Mouse (Mus musculus) liver, adult 2 months (tissue): ENCODE results near the gene Eef1g. TPM values are rescaled to one million over a fixed set of nuclear protein-coding genes. Genes with fewer than 3 reads are reported as not detected.
A peak's percentile ranks its signal among the peaks of the same experiment; 100 is the strongest.

ENCODE experiments used
- DNase-seq: peaks from one replicate; pipeline ENCODE4 v3.0.0-alpha.2; 2011; ENCODE audit warnings: low read depth, low spot score; ENCODE audit errors: extremely low read depth
- H3K27ac ChIP-seq: fragments of 200-500 bp; replicated peaks from 2 replicates; pipeline ENCODE4 v1.5.1; 2012; ENCODE audit warnings: low read depth, mild to moderate bottlenecking, control low read depth, inconsistent platforms, low read length; ENCODE audit not compliant: insufficient read depth
- H3K27me3 ChIP-seq: fragments of 200-500 bp; 2 replicates; pipeline ENCODE4 v1.6.1; 2012; ENCODE audit warnings: mild to moderate bottlenecking, moderate library complexity, low read length, inconsistent platforms; ENCODE audit not compliant: control insufficient read depth, insufficient read depth
- H3K36me3 ChIP-seq: fragments of 200-500 bp; 2 replicates; pipeline ENCODE4 v1.6.1; 2012; ENCODE audit warnings: low read length, inconsistent platforms; ENCODE audit not compliant: control insufficient read depth, insufficient read depth
- H3K4me1 ChIP-seq: fragments of 200-500 bp; 2 replicates; pipeline ENCODE4 v1.6.1; 2011; ENCODE audit warnings: low read length; ENCODE audit not compliant: control insufficient read depth, insufficient read depth
- H3K4me3 ChIP-seq: fragments of 200-500 bp; 2 replicates; pipeline ENCODE4 v1.5.1; 2011; ENCODE audit warnings: low read depth, mild to moderate bottlenecking, control low read depth, low read length, moderate library complexity; ENCODE audit not compliant: insufficient read depth
- H3K79me2 ChIP-seq: fragments of 200-500 bp; 2 replicates; pipeline ENCODE4 v1.6.1; 2012; ENCODE audit warnings: inconsistent platforms, mild to moderate bottlenecking, low read length, moderate library complexity; ENCODE audit not compliant: control insufficient read depth, insufficient read depth
- H3K9ac ChIP-seq: fragments of 200-500 bp; 2 replicates; pipeline ENCODE4 v1.6.1; 2012; ENCODE audit warnings: low read depth, mild to moderate bottlenecking, control low read depth, inconsistent platforms, low read length
- CTCF ChIP-seq: fragments of 200-500 bp; IDR thresholded peaks from 2 replicates; pipeline ENCODE4 v1.5.1; 2011; ENCODE audit warnings: low read depth, low read length, control low read depth
- POLR2A ChIP-seq: fragments of 200-500 bp; IDR thresholded peaks from 2 replicates; pipeline ENCODE4 v1.6.1; 2011; ENCODE audit warnings: low read length, control low read depth; ENCODE audit not compliant: insufficient read depth; ENCODE audit errors: extremely low read depth
- WGBS: fragments of 180-500 bp; shearing (Covaris S2); methylation state at CpG from one replicate; pipeline ENCODE4 v1.1.7; 2018; 5-methylcytosine and 5-hydroxymethylcytosine counted together
- polyA plus RNA-seq: library from polyadenylated mRNA; depleted of rRNA; stranded (reverse); fragments of >200 nt; gene quantifications from 2 replicates; pipeline ENCODE4 v1.2.3, GENCODE M21; 2012; rRNA removed
- total RNA-seq: library from RNA; depleted of rRNA; stranded (reverse); fragments of >200 nt; gene quantifications from 2 replicates; pipeline ENCODE4 v1.2.3, GENCODE M21; 2014; rRNA removed

The Eef1g gene
- total and polyA plus RNA-seq, 2 experiments: 101 to 107 TPM

- no peak for DNase-seq
- Histone ChIP-seq H3K36me3 (no peaks in the 10 kb centered on the region), H3K79me2 (no peaks in the 10 kb centered on the region), H3K27ac (no peak overlapping the region), H3K9ac (no peak overlapping the region), H3K4me3 (no peak overlapping the region), H3K4me1 (peaks cover 4% of the 10 kb centered on the region; the same call in 1 of the 2 replicates), H3K27me3 (no peaks in the 10 kb centered on the region)
- TF ChIP-seq CTCF (no peak), POLR2A (no peak)
- WGBS: 70% methylated on average over 5 of the region's 5 CpGs
Observed at GRCm38 (mm10) chr19:9025562-9026257, 58.9 kb downstream of the Eef1g start.

- 91% methylated on average over 4 of the region's 4 CpGs for WGBS
- H3K27ac ChIP-seq: no peak overlapping the region
- H3K36me3 ChIP-seq: no peaks in the 10 kb centered on the region
- no peak for TF ChIP-seq CTCF
- no peak for TF ChIP-seq POLR2A
- H3K79me2 ChIP-seq: no peaks in the 10 kb centered on the region
- peaks cover 4% of the 10 kb centered on the region; the same call in 1 of the 2 replicates for H3K4me1 ChIP-seq
- no peak overlapping the region for H3K4me3 ChIP-seq
- no peaks in the 10 kb centered on the region for H3K27me3 ChIP-seq
- DNase-seq: peak; percentile 28
- no peak overlapping the region for H3K9ac ChIP-seq
Observed at GRCm38 (mm10) chr19:9026634-9027033, 59.8 kb downstream of the Eef1g start.

GRCm38 (mm10) chr19:9027795-9028194 is 61.0 kb downstream of the Eef1g start:
- 35% methylated on average over 5 of the region's 5 CpGs for WGBS
- H3K79me2 ChIP-seq: no peaks in the 10 kb centered on the region
- H3K4me3 ChIP-seq: no peak overlapping the region
- no peak for DNase-seq
- no peak overlapping the region for H3K27ac ChIP-seq
- TF ChIP-seq CTCF (no peak), POLR2A (no peak)
- H3K36me3 ChIP-seq: no peaks in the 10 kb centered on the region
- H3K27me3 ChIP-seq: no peaks in the 10 kb centered on the region
- H3K4me1 ChIP-seq: peaks cover 4% of the 10 kb centered on the region; the same call in 1 of the 2 replicates
- H3K9ac ChIP-seq: no peak overlapping the region

Other genes starting within 250 kb of the Eef1g start
Only the 30 nearest of the 32 such genes appear.
- gene 1700092M07Rik, start 226.3 kb upstream of the Eef1g start, total RNA-seq: 0.83 TPM in 1 of 2 replicates, not detected in the other
- not detected in 2 replicates for gene 1700092M07Rik, start 226.3 kb upstream of the Eef1g start, polyA plus RNA-seq
- gene Stx5a, start 225.6 kb upstream of the Eef1g start, total RNA-seq: 43.5 and 46.8 TPM in 2 replicates
- 42.0 and 62.1 TPM in 2 replicates for gene Stx5a, start 225.6 kb upstream of the Eef1g start, polyA plus RNA-seq
- 16.2 and 22.3 TPM in 2 replicates for gene Nxf1, start 210.0 kb upstream of the Eef1g start, total RNA-seq
- 27.3 and 43.1 TPM in 2 replicates for gene Nxf1, start 210.0 kb upstream of the Eef1g start, polyA plus RNA-seq
- gene Tmem223, start 196.0 kb upstream of the Eef1g start, total RNA-seq: 50.3 and 66.9 TPM in 2 replicates
- 93.1 and 122 TPM in 2 replicates for gene Tmem223, start 196.0 kb upstream of the Eef1g start, polyA plus RNA-seq
- 28.4 and 29.8 TPM in 2 replicates for gene Tmem179b, start 192.6 kb upstream of the Eef1g start, total RNA-seq
- gene Tmem179b, start 192.6 kb upstream of the Eef1g start, polyA plus RNA-seq: 68.8 and 85.1 TPM in 2 replicates
- gene Taf6l, start 180.6 kb upstream of the Eef1g start, total RNA-seq: 4.7 and 5.2 TPM in 2 replicates
- 5.1 and 5.3 TPM in 2 replicates for gene Taf6l, start 180.6 kb upstream of the Eef1g start, polyA plus RNA-seq
- gene Polr2g, start 168.5 kb upstream of the Eef1g start, total RNA-seq: 25.2 and 26.6 TPM in 2 replicates
- gene Polr2g, start 168.5 kb upstream of the Eef1g start, polyA plus RNA-seq: 12.9 and 13.2 TPM in 2 replicates
- 0.20 and 0.37 TPM in 2 replicates for gene Zbtb3, start 164.5 kb upstream of the Eef1g start, total RNA-seq
- gene Zbtb3, start 164.5 kb upstream of the Eef1g start, polyA plus RNA-seq: 0.31 and 0.43 TPM in 2 replicates
- gene Ttc9c, start 147.7 kb upstream of the Eef1g start, total RNA-seq: 15.6 and 18.5 TPM in 2 replicates
- 8.1 and 8.3 TPM in 2 replicates for gene Ttc9c, start 147.7 kb upstream of the Eef1g start, polyA plus RNA-seq
- gene Hnrnpul2, start 147.0 kb upstream of the Eef1g start, total RNA-seq: 19.5 and 19.6 TPM in 2 replicates
- gene Hnrnpul2, start 147.0 kb upstream of the Eef1g start, polyA plus RNA-seq: 11.2 and 11.6 TPM in 2 replicates
- gene AC129217.1, start 137.3 kb upstream of the Eef1g start, total RNA-seq: 6.1 and 8.2 TPM in 2 replicates
- 1.7 TPM in 1 of 2 replicates, not detected in the other for gene AC129217.1, start 137.3 kb upstream of the Eef1g start, polyA plus RNA-seq
- gene Bscl2, start 129.6 kb upstream of the Eef1g start, total RNA-seq: 27.7 and 30.5 TPM in 2 replicates
- 131 and 137 TPM in 2 replicates for gene Bscl2, start 129.6 kb upstream of the Eef1g start, polyA plus RNA-seq
- gene Gng3, start 127.8 kb upstream of the Eef1g start, total RNA-seq: not detected in 2 replicates
- gene Gng3, start 127.8 kb upstream of the Eef1g start, polyA plus RNA-seq: 0.05 TPM in 1 of 2 replicates, not detected in the other
- gene Lrrn4cl, start 116.3 kb upstream of the Eef1g start, total RNA-seq: 0.07 and 0.09 TPM in 2 replicates
- 0.06 and 0.07 TPM in 2 replicates for gene Lrrn4cl, start 116.3 kb upstream of the Eef1g start, polyA plus RNA-seq
- gene Ubxn1, start 95.5 kb upstream of the Eef1g start, total RNA-seq: 82.7 and 88.4 TPM in 2 replicates
- 128 and 133 TPM in 2 replicates for gene Ubxn1, start 95.5 kb upstream of the Eef1g start, polyA plus RNA-seq
- 21.3 and 27.7 TPM in 2 replicates for gene Uqcc3, start 86.1 kb upstream of the Eef1g start, total RNA-seq
- 32.6 and 38.8 TPM in 2 replicates for gene Uqcc3, start 86.1 kb upstream of the Eef1g start, polyA plus RNA-seq
- 2.5 and 3.4 TPM in 2 replicates for gene Lbhd1, start 83.3 kb upstream of the Eef1g start, total RNA-seq
- gene Lbhd1, start 83.3 kb upstream of the Eef1g start, polyA plus RNA-seq: 1.2 and 1.3 TPM in 2 replicates
- gene Gm49403, start 83.1 kb upstream of the Eef1g start, total RNA-seq: not detected in 2 replicates
- not detected in 2 replicates for gene Gm49403, start 83.1 kb upstream of the Eef1g start, polyA plus RNA-seq
- gene 1810009A15Rik, start 78.2 kb upstream of the Eef1g start, total RNA-seq: 23.5 and 34.0 TPM in 2 replicates
- 10.8 and 13.6 TPM in 2 replicates for gene 1810009A15Rik, start 78.2 kb upstream of the Eef1g start, polyA plus RNA-seq
- gene Gm49416, start 78.1 kb upstream of the Eef1g start, total RNA-seq: 3.4 TPM in 1 of 2 replicates, not detected in the other
- gene Gm49416, start 78.1 kb upstream of the Eef1g start, polyA plus RNA-seq: 1.1 TPM in 1 of 2 replicates, not detected in the other
- gene Ints5, start 74.0 kb upstream of the Eef1g start, total RNA-seq: 3.8 and 5.6 TPM in 2 replicates
- gene Ints5, start 74.0 kb upstream of the Eef1g start, polyA plus RNA-seq: 13.2 and 15.9 TPM in 2 replicates
- 111 and 132 TPM in 2 replicates for gene Ganab, start 69.0 kb upstream of the Eef1g start, total RNA-seq
- gene Ganab, start 69.0 kb upstream of the Eef1g start, polyA plus RNA-seq: 127 and 140 TPM in 2 replicates
- 16.8 and 22.6 TPM in 2 replicates for gene B3gat3, start 46.7 kb upstream of the Eef1g start, total RNA-seq
- gene B3gat3, start 46.7 kb upstream of the Eef1g start, polyA plus RNA-seq: 88.7 and 101 TPM in 2 replicates
- 1.7 and 2.3 TPM in 2 replicates for gene Rom1, start 37.7 kb upstream of the Eef1g start, total RNA-seq
- 5.0 and 7.8 TPM in 2 replicates for gene Rom1, start 37.7 kb upstream of the Eef1g start, polyA plus RNA-seq
- gene Eml3, start 37.5 kb upstream of the Eef1g start, total RNA-seq: 7.4 and 7.9 TPM in 2 replicates
- 20.2 and 26.2 TPM in 2 replicates for gene Eml3, start 37.5 kb upstream of the Eef1g start, polyA plus RNA-seq
- gene Mta2, start 25.2 kb upstream of the Eef1g start, total RNA-seq: 25.6 and 27.1 TPM in 2 replicates
- 11.2 and 12.1 TPM in 2 replicates for gene Mta2, start 25.2 kb upstream of the Eef1g start, polyA plus RNA-seq
- gene Tut1, start 13.2 kb upstream of the Eef1g start, total RNA-seq: 6.0 and 6.2 TPM in 2 replicates
- gene Tut1, start 13.2 kb upstream of the Eef1g start, polyA plus RNA-seq: 9.6 and 14.6 TPM in 2 replicates
- gene Ahnak, start 22.2 kb downstream of the Eef1g start, total RNA-seq: 10.3 and 10.9 TPM in 2 replicates
- 0.90 and 1.2 TPM in 2 replicates for gene Ahnak, start 22.2 kb downstream of the Eef1g start, polyA plus RNA-seq
- gene Scgb1a1, start 120.9 kb downstream of the Eef1g start, total RNA-seq: not detected in 2 replicates
- gene Scgb1a1, start 120.9 kb downstream of the Eef1g start, polyA plus RNA-seq: 1.4 and 1.6 TPM in 2 replicates
- 5.7 and 7.6 TPM in 2 replicates for gene Asrgl1, start 168.6 kb downstream of the Eef1g start, total RNA-seq
- 1.7 and 2.0 TPM in 2 replicates for gene Asrgl1, start 168.6 kb downstream of the Eef1g start, polyA plus RNA-seq